Mouse (Mus musculus): ENCODE data around the gene Ints11. TPM values are rescaled to one million over a fixed set of nuclear protein-coding genes. Genes with fewer than 3 reads are reported as not detected.

The Ints11 gene
- polyA plus RNA-seq, 1 experiment = 68.4 TPM

- Histone ChIP-seq H3K79me3 (ENCODE audit: low read depth) (peaks cover 37% of the 10 kb centered on the region), H3K79me2 (ENCODE audit: control insufficient read depth, insufficient read depth) (peaks cover 65% of the 10 kb centered on the region), H3K4me3 (ENCODE audit: insufficient read depth, poor library complexity, severe bottlenecking) (peak overlapping the region; percentile 85), H3ac (ENCODE audit: control insufficient read depth, insufficient read length, low read depth) (peak overlapping the region; percentile 93), H3K36me3 (ENCODE audit: control insufficient read depth, insufficient read depth) (peaks cover 34% of the 10 kb centered on the region), H3K27me3 (ENCODE audit: control insufficient read depth, insufficient read depth, insufficient read length) (no peaks in the 10 kb centered on the region)
- TF ChIP-seq USF1 (IDR thresholded peaks at IDR 0.05; ENCODE audit: low read depth) (no peak), MYOD1 (IDR thresholded peaks at IDR 0.05; ENCODE audit: control insufficient read depth, insufficient read length, low read depth) (no peak), FOSL1 (IDR thresholded peaks at IDR 0.05; ENCODE audit: insufficient read depth, low read length, poor library complexity, severe bottlenecking) (no peak), MAX (IDR thresholded peaks at IDR 0.05) (no peak), MYOG (IDR thresholded peaks at IDR 0.05; ENCODE audit: control insufficient read depth, extremely low read depth, insufficient read length) (no peak), CEBPB (IDR thresholded peaks at IDR 0.05; ENCODE audit: low read depth) (no peak), CTCF (IDR thresholded peaks at IDR 0.05; ENCODE audit: control insufficient read depth, insufficient read depth, insufficient read length) (no peak)
These were observed 21.7 kb downstream of the Ints11 start for GRCm38 (mm10) chr4:155891011-155891471.

GRCm38 (mm10) chr4:155891551-155892001 is 22.2 kb downstream of the Ints11 start, which contains the start of the genes Pusl1 and Acap3:
Pusl1 (minus strand) TSS chr4:155891781.
Acap3 (plus strand) TSS chr4:155891822.
- Histone ChIP-seq H3K27me3 (ENCODE audit: control insufficient read depth, insufficient read depth, insufficient read length) (no peaks in the 10 kb centered on the region), H3ac (ENCODE audit: control insufficient read depth, insufficient read length, low read depth) (peak within 1 kb of the TSS; percentile 93), H3K4me3 (ENCODE audit: insufficient read depth, poor library complexity, severe bottlenecking) (peak within 1 kb of the TSS; percentile 85), H3K79me3 (ENCODE audit: low read depth) (peaks cover 41% of the 10 kb centered on the region), H3K79me2 (ENCODE audit: control insufficient read depth, insufficient read depth) (peaks cover 70% of the 10 kb centered on the region), H3K36me3 (ENCODE audit: control insufficient read depth, insufficient read depth) (peaks cover 35% of the 10 kb centered on the region)
- TF ChIP-seq MAX (IDR thresholded peaks at IDR 0.05) (peak; percentile 74), USF1 (IDR thresholded peaks at IDR 0.05; ENCODE audit: low read depth) (peak; percentile 46), CEBPB (IDR thresholded peaks at IDR 0.05; ENCODE audit: low read depth) (no peak), FOSL1 (IDR thresholded peaks at IDR 0.05; ENCODE audit: insufficient read depth, low read length, poor library complexity, severe bottlenecking) (no peak)

GRCm38 (mm10) chr4:155892017-155892416 is 22.7 kb downstream of the Ints11 start:
- peaks cover 73% of the 10 kb centered on the region for H3K79me2 ChIP-seq (ENCODE audit: control insufficient read depth, insufficient read depth)
- peaks cover 35% of the 10 kb centered on the region for H3K36me3 ChIP-seq (ENCODE audit: control insufficient read depth, insufficient read depth)
- H3K27me3 ChIP-seq (ENCODE audit: control insufficient read depth, insufficient read depth, insufficient read length) = no peaks in the 10 kb centered on the region
- H3K4me3 ChIP-seq (ENCODE audit: insufficient read depth, poor library complexity, severe bottlenecking) = peak overlapping the region; percentile 85
- H3K79me3 ChIP-seq (ENCODE audit: low read depth) = peaks cover 44% of the 10 kb centered on the region
- TF ChIP-seq MAX (IDR thresholded peaks at IDR 0.05) (no peak), CEBPB (IDR thresholded peaks at IDR 0.05; ENCODE audit: low read depth) (no peak)
- H3ac ChIP-seq (ENCODE audit: control insufficient read depth, insufficient read length, low read depth) = peak overlapping the region; percentile 70

GRCm38 (mm10) chr4:155892438-155893211 is 23.3 kb downstream of the Ints11 start:
- peaks cover 31% of the 10 kb centered on the region for H3K36me3 ChIP-seq (ENCODE audit: control insufficient read depth, insufficient read depth)
- peaks cover 73% of the 10 kb centered on the region for H3K79me2 ChIP-seq (ENCODE audit: control insufficient read depth, insufficient read depth)
- no peaks in the 10 kb centered on the region for H3K27me3 ChIP-seq (ENCODE audit: control insufficient read depth, insufficient read depth, insufficient read length)
- TF ChIP-seq MYOD1 (IDR thresholded peaks at IDR 0.05; ENCODE audit: control insufficient read depth, insufficient read length, low read depth) (no peak), CTCF (IDR thresholded peaks at IDR 0.05; ENCODE audit: control insufficient read depth, insufficient read depth, insufficient read length) (no peak), MAX (IDR thresholded peaks at IDR 0.05) (no peak), FOSL1 (IDR thresholded peaks at IDR 0.05; ENCODE audit: insufficient read depth, low read length, poor library complexity, severe bottlenecking) (no peak), USF1 (IDR thresholded peaks at IDR 0.05; ENCODE audit: low read depth) (no peak)
- H3K79me3 ChIP-seq (ENCODE audit: low read depth) = peaks cover 45% of the 10 kb centered on the region
- H3K4me3 ChIP-seq (ENCODE audit: insufficient read depth, poor library complexity, severe bottlenecking) = peak overlapping the region; percentile 85
- H3ac ChIP-seq (ENCODE audit: control insufficient read depth, insufficient read length, low read depth) = peak overlapping the region; percentile 70

GRCm38 (mm10) chr4:155893212-155893690 is 23.9 kb downstream of the Ints11 start:
- peaks cover 73% of the 10 kb centered on the region for H3K79me2 ChIP-seq (ENCODE audit: control insufficient read depth, insufficient read depth)
- H3K27me3 ChIP-seq (ENCODE audit: control insufficient read depth, insufficient read depth, insufficient read length) = no peaks in the 10 kb centered on the region
- H3K36me3 ChIP-seq (ENCODE audit: control insufficient read depth, insufficient read depth) = peaks cover 30% of the 10 kb centered on the region
- H3K4me3 ChIP-seq (ENCODE audit: insufficient read depth, poor library complexity, severe bottlenecking) = peak overlapping the region; percentile 85
- H3K79me3 ChIP-seq (ENCODE audit: low read depth) = peaks cover 45% of the 10 kb centered on the region
- H3ac ChIP-seq (ENCODE audit: control insufficient read depth, insufficient read length, low read depth) = peak overlapping the region; percentile 25
- no peak for TF ChIP-seq CTCF (IDR thresholded peaks at IDR 0.05; ENCODE audit: control insufficient read depth, insufficient read depth, insufficient read length)

GRCm38 (mm10) chr4:155894311-155894881 is 25.1 kb downstream of the Ints11 start:
- H3K79me3 ChIP-seq (ENCODE audit: low read depth) = peaks cover 45% of the 10 kb centered on the region
- H3K27me3 ChIP-seq (ENCODE audit: control insufficient read depth, insufficient read depth, insufficient read length) = no peaks in the 10 kb centered on the region
- no peak for TF ChIP-seq CTCF (IDR thresholded peaks at IDR 0.05; ENCODE audit: control insufficient read depth, insufficient read depth, insufficient read length)
- TF ChIP-seq MYOG (IDR thresholded peaks at IDR 0.05; ENCODE audit: control insufficient read depth, extremely low read depth, insufficient read length) = no peak
- peak; percentile 54 for TF ChIP-seq MYOD1 (IDR thresholded peaks at IDR 0.05; ENCODE audit: control insufficient read depth, insufficient read length, low read depth)
- no peak for TF ChIP-seq FOSL1 (IDR thresholded peaks at IDR 0.05; ENCODE audit: insufficient read depth, low read length, poor library complexity, severe bottlenecking)
- no peak for TF ChIP-seq CEBPB (IDR thresholded peaks at IDR 0.05; ENCODE audit: low read depth)
- TF ChIP-seq USF1 (IDR thresholded peaks at IDR 0.05; ENCODE audit: low read depth) = no peak
- H3ac ChIP-seq (ENCODE audit: control insufficient read depth, insufficient read length, low read depth) = peak overlapping the region; percentile 55
- peaks cover 70% of the 10 kb centered on the region for H3K79me2 ChIP-seq (ENCODE audit: control insufficient read depth, insufficient read depth)
- H3K36me3 ChIP-seq (ENCODE audit: control insufficient read depth, insufficient read depth) = peaks cover 22% of the 10 kb centered on the region
- H3K4me3 ChIP-seq (ENCODE audit: insufficient read depth, poor library complexity, severe bottlenecking) = peak overlapping the region; percentile 21
